Mouse (Mus musculus) midbrain, embryonic 15.5 days (tissue): Measurements from ENCODE around the gene Kctd14. TPM values are rescaled to one million over a fixed set of nuclear protein-coding genes. Genes with fewer than 3 reads are reported as not detected.
A peak's percentile ranks its signal among the peaks of the same experiment; 100 is the strongest.

Source experiments
- ATAC-seq: fragments of 200-750 bp; cut with Nextera tagmentation; replicated peaks from 2 replicates; pipeline ENCODE4 v1.8.0; 2017; ENCODE audit warnings: moderate TSS enrichment
- H3K27ac ChIP-seq: fragments of 300-500 bp; sonication (generic); 2 replicates; pipeline ENCODE4 v1.5.1; 2015; ENCODE audit warnings: mild to moderate bottlenecking, inconsistent platforms
- H3K27me3 ChIP-seq: fragments of 300-500 bp; sonication (generic); replicated peaks from 2 replicates; pipeline ENCODE4 v1.6.1; 2015; ENCODE audit warnings: inconsistent platforms
- H3K36me3 ChIP-seq: fragments of 300-500 bp; sonication (generic); replicated peaks from 2 replicates; pipeline ENCODE4 v1.6.1; 2015; ENCODE audit warnings: inconsistent platforms
- H3K4me1 ChIP-seq: fragments of 300-500 bp; sonication (generic); 2 replicates; pipeline ENCODE4 v1.6.1; 2015; ENCODE audit warnings: inconsistent platforms
- H3K4me2 ChIP-seq: fragments of 300-500 bp; sonication (generic); 2 replicates; pipeline ENCODE4 v1.6.1; 2015; ENCODE audit warnings: inconsistent platforms, mild to moderate bottlenecking, moderate library complexity
- H3K4me3 ChIP-seq: fragments of 300-500 bp; sonication (generic); 2 replicates; pipeline ENCODE4 v1.5.1; 2015; ENCODE audit warnings: mild to moderate bottlenecking, inconsistent platforms
- H3K9ac ChIP-seq: fragments of 300-500 bp; sonication (generic); 2 replicates; pipeline ENCODE4 v1.6.1; 2015; ENCODE audit warnings: mild to moderate bottlenecking, inconsistent platforms
- H3K9me3 ChIP-seq: fragments of 300-500 bp; sonication (generic); 2 replicates; pipeline ENCODE4 v1.6.1; 2016; ENCODE audit warnings: inconsistent platforms
- whole genome bisulfite sequencing: fragments of 180-500 bp; shearing (Covaris S2); methylation state at CpG from one replicate; pipeline ENCODE4 v1.1.7; 2015; ENCODE audit warnings: mixed read lengths; 5-methylcytosine and 5-hydroxymethylcytosine counted together
- polyA plus RNA-seq: library from polyadenylated mRNA; unstranded; fragments of >200 nt; fragmentation: Nextera tagmentation; extraction: Ambion mirVana; gene quantifications from 2 replicates; pipeline ENCODE4 v1.2.1, GENCODE M21; 2015

The Kctd14 gene
- polyA plus RNA-seq, 1 experiment from 2014 or later: 1.2 TPM

DNA sequence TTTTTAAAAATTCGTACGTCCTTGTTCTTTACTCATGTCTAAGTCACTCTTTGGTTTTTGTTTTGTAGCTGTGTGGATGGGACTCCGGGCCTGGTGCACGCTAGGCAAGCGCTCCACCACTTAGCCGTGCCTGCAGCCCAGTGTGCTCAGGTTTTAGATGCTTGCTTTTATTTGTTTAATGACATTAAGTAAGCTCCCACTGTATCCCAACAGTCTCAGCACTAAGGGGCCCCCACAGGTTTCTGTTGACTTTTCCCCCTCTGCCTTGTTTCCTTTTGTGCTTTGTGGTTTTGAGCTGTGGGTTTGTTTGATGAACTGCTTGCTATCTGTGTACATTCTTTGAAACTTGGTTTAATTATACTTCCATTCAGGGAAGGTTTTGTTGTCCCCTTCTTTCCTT lies 1.1 kb downstream of the Kctd14 start:
- Histone ChIP-seq H3K4me3 (no peak overlapping the region), H3K9me3 (no peaks in the 10 kb centered on the region), H3K4me2 (no peak overlapping the region), H3K9ac (no peak overlapping the region), H3K36me3 (no peaks in the 10 kb centered on the region), H3K27me3 (no peaks in the 10 kb centered on the region), H3K4me1 (peaks cover 5% of the 10 kb centered on the region; the same call in 1 of the 2 replicates), H3K27ac (no peak overlapping the region)
- 73% methylated on average over 6 of the region's 6 CpGs for WGBS
- ATAC-seq: no peak

DNA sequence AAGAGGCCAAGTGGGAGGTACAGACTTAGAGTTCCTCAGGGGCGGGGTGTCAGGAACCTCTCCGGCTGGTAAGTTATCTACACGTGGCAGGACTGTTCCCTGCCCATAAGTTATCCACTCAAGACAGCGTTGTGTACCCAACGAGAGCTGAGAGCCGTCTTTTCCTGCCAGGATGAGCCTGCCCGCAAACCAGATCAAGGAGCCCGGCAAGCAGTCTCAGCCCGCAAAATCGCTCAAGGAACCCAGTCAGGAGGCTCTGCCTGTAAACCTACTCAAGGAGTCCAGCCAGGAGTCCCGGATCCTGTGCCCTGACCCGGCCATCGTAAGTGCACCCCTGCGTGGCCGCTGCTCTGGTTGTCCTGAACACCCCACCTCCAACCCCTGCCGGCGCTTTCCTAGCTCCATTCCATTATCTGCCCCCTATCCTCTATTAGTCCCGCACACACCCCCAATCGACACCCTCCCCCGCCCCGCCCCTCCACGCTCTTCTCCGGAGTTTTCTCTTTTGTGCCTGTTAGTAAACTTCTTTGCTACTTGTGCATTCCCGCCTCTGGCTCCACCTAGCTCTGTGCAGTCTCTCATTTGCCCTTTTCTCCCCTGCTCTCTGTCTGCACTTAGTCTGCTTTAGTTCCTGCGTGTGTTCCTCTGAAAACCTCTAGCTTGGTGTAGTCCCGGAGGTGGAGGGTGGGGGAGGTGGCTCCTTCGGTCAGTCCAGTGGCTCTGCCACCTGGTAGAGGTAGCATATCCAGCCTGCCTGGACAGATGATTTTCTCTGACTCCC lies 2.2 kb downstream of the Kctd14 start:
- 8% methylated on average over 27 of the region's 27 CpGs for WGBS
- Histone ChIP-seq H3K9ac (0 out of 2 replicates have a peak overlapping the region, but pooled peaks have one; percentile 5), H3K4me1 (peaks cover 5% of the 10 kb centered on the region; the same call in 1 of the 2 replicates), H3K36me3 (no peaks in the 10 kb centered on the region), H3K4me3 (peak overlapping the region; percentile 17), H3K27me3 (no peaks in the 10 kb centered on the region), H3K4me2 (peak overlapping the region; percentile 47), H3K9me3 (no peaks in the 10 kb centered on the region), H3K27ac (no peak overlapping the region)
- ATAC-seq: no peak

DNA sequence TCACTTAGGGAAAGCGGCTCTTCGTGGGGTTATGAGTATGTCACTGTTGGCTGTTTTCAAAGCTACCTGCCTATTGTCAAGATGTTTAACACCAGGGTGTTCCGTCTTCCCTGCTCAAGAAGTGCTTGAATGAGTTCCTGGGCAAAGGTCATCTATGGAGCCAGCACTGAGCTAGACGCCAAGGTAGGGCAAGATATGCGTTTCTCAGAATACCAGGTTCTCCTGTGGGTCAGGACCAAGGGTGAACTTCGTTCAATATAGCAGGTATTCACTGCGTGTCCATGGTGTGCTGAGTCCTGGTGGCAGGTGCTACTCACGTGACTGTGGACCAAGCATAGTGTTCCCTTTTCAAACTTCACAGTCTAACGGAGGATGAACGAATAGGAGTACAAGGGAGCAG lies 3.7 kb downstream of the Kctd14 start:
- no peaks in the 10 kb centered on the region for H3K9me3 ChIP-seq
- peaks cover 5% of the 10 kb centered on the region; the same call in 1 of the 2 replicates for H3K4me1 ChIP-seq
- no peak for ATAC-seq
- H3K4me3 ChIP-seq: no peak overlapping the region
- H3K27ac ChIP-seq: no peak overlapping the region
- H3K9ac ChIP-seq: no peak overlapping the region
- WGBS: 94% methylated on average over 10 of the region's 10 CpGs
- H3K36me3 ChIP-seq: no peaks in the 10 kb centered on the region
- no peaks in the 10 kb centered on the region for H3K27me3 ChIP-seq
- no peak overlapping the region for H3K4me2 ChIP-seq

DNA sequence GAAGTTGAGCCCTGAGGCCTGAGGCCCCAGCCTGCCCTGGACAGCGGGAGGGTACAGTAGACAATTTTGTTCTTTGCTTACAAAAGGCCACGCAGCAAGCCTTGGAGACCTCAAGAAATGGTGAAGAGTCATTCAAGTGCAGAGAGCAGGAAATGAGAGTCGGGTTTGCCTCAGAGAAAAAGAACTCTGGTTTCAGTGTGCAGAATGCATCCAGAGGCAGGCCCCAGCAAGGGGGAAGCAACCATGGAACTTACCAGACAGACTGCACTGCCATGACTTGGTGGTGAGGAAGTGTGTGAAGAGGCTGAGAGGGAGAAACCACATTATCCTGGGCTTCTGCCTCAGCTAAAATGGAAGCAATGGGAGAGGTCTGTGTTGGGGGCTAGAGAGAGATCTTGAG lies 4.5 kb downstream of the Kctd14 start:
- Histone ChIP-seq H3K36me3 (no peaks in the 10 kb centered on the region), H3K4me2 (no peak overlapping the region), H3K27ac (no peak overlapping the region), H3K9me3 (no peaks in the 10 kb centered on the region), H3K9ac (no peak overlapping the region), H3K4me3 (no peak overlapping the region), H3K27me3 (no peaks in the 10 kb centered on the region), H3K4me1 (peaks cover 5% of the 10 kb centered on the region; the same call in 1 of the 2 replicates)
- WGBS: 81% methylated on average over 3 of the region's 3 CpGs
- no peak for ATAC-seq

DNA sequence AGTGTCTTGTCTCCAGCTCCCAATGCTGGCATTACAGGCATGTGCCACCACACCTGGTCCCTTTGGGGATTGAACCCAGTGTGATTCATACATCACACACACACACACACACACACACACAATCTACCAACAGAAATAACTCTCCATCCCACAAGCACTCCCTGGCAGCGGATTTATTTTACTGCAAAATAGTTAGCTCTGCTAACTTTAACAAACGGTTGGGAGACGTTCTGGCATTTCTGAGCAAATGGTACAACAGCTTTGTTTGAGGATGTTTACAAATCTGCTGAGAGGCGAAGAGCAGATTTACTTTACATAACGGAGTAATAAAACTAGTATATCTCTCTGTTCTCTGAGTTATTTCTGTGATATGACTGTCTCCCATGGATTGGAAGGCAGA lies 21.9 kb downstream of the Kctd14 start:
- Histone ChIP-seq H3K9me3 (no peaks in the 10 kb centered on the region), H3K4me1 (no peaks in the 10 kb centered on the region), H3K4me2 (no peak overlapping the region), H3K4me3 (no peak overlapping the region), H3K36me3 (no peaks in the 10 kb centered on the region), H3K27me3 (no peaks in the 10 kb centered on the region), H3K27ac (no peak overlapping the region), H3K9ac (no peak overlapping the region)
- ATAC-seq: no peak
- 79% methylated on average over 5 of the region's 5 CpGs for WGBS

DNA sequence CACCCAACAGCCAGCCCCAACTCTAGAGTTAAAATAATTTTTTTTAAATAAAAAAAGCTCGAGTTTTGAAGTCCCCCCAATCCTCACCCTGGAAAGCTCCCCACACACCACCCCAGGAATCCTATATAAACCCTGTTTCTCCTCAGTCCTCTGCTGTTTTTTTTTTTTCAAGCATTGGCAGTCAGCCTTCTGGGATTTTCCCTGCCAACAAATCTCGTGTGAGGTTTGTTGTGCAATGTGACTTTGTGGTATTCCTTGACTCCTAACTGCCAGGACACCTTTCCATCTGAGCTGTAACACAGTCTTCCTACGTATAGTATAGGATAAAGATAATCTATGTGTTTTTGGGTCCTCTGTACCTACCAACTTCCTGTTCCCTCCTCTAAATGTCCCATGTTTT lies 28.2 kb downstream of the Kctd14 start:
- WGBS: 57% methylated on average over 3 of the region's 3 CpGs
- Histone ChIP-seq H3K27me3 (no peaks in the 10 kb centered on the region), H3K9ac (no peak overlapping the region), H3K4me1 (peaks cover 23% of the 10 kb centered on the region), H3K4me2 (no peak overlapping the region), H3K36me3 (no peaks in the 10 kb centered on the region), H3K9me3 (no peaks in the 10 kb centered on the region), H3K4me3 (no peak overlapping the region), H3K27ac (no peak overlapping the region)
- no peak for ATAC-seq

DNA sequence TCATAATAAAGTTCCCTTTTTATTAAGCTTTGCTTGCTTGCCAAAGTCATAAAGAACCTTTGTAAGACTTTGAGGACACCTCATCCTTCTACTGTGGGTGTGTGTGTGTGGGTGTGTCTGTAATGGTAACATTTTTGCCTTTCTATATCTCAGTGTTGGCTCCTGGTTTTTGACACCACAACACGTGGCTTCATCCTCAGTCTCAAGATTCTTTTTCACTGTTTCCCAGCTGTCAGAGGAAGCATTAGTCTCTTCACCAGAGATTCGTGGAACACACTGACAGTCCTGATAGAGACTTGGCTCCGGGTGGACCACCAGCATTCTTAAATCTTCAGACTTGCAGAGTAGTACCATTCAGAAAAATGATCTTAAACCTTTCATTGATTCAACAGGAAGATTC lies 29.2 kb downstream of the Kctd14 start:
- 21% methylated on average over 3 of the region's 3 CpGs for WGBS

DNA sequence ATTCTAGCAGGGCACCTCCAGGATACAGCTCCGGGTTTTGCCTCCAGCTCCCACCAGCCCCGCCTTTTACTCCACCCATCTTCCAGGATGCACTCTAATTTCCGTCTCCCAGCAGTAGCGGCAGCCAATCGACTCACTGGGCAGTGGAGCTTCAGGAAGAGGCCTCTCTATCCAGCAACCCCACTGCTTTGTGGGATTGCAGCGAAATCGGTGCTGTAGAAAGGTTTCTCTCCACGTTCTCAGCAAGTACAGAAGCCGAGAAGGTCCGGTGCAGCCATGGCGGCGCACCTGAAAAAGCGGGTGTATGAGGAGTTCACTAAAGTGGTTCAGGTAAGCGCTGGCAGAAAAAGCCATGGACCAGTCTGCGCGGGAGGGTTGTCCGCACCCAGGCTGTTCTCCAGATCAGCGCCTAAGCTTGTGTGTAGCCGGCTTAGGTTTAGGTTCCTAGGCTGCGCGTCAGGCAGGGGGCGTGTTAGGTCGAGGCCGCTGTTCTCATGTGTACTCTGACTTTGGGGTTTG lies 29.8 kb downstream of the Kctd14 start, which contains the start of gene Ints4:
TSS of gene Ints4 (plus strand) at position 136 of the 519 bp plus-strand sequence.
- Histone ChIP-seq H3K4me1 (peaks cover 23% of the 10 kb centered on the region), H3K4me3 (peak within 1 kb of the TSS; percentile 89), H3K27ac (peak within 1 kb of the TSS; percentile 78), H3K27me3 (no peaks in the 10 kb centered on the region), H3K4me2 (peak within 1 kb of the TSS; percentile 77), H3K9ac (peak within 1 kb of the TSS; percentile 79), H3K36me3 (0 out of 2 replicates have a peak, but pooled peaks cover 4% of the 10 kb centered on the region), H3K9me3 (no peaks in the 10 kb centered on the region)
- whole genome bisulfite sequencing: under 1% methylated on average over 24 of the region's 24 CpGs
- peak; percentile 100 for ATAC-seq

More for the DNA sequence above, 29.2 kb downstream of the Kctd14 start:
- ATAC-seq: peak; percentile 28; the same call in 1 of the 2 replicates
- peak overlapping the region; percentile 89 for H3K4me3 ChIP-seq
- no peak overlapping the region for H3K27ac ChIP-seq
- peaks cover 23% of the 10 kb centered on the region for H3K4me1 ChIP-seq
- no peak overlapping the region for H3K9ac ChIP-seq
- H3K27me3 ChIP-seq: no peaks in the 10 kb centered on the region
- H3K4me2 ChIP-seq: peak overlapping the region; percentile 77
- no peaks in the 10 kb centered on the region for H3K36me3 ChIP-seq
- H3K9me3 ChIP-seq: no peaks in the 10 kb centered on the region

DNA sequence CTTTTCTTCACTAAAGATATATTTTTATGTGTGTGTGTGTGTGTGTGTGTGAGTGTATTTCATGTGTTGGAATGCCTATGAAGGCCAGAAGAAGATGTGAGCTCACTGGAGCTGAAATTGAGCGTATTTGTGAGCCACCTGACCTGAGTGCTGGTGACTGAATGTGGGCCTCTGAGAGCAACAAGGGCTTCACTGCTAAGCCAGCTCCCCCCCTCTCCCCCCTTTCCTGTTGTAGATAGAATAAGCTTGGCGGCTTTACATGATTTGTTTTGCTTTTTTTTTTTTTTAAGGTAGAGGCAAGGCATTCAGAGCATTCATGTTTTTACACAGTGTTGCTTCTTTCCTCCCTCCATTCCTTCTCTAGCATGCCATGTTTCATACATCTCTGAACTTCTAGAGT lies 32.3 kb downstream of the Kctd14 start:
- Histone ChIP-seq H3K4me3 (no peak overlapping the region), H3K4me1 (peaks cover 23% of the 10 kb centered on the region), H3K9me3 (no peaks in the 10 kb centered on the region), H3K36me3 (peaks cover 12% of the 10 kb centered on the region; the same call in 1 of the 2 replicates), H3K27me3 (no peaks in the 10 kb centered on the region), H3K27ac (no peak overlapping the region), H3K4me2 (no peak overlapping the region), H3K9ac (no peak overlapping the region)
- ATAC-seq: no peak
- 95% methylated on average over 2 of the region's 2 CpGs for WGBS

DNA sequence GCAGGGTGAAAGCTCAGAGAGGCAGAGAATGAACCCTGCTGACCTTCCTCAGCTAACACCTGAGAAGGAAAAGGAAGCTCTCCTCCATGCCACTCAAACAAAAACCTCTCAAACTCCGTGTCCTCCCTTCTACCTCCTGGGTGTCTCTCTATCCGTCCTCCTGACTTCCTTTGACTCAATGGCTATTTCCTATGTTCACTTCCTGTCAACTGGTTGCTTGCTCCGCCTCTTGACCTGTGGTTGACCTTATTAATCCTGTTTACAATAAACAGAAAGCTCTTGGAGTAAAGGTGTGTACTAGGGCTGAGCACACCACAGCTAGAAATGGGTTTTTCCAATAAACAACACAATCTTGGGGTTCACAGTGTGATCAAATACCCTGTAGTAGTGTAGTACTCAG lies 40.0 kb downstream of the Kctd14 start:
- Histone ChIP-seq H3K4me3 (no peak overlapping the region), H3K9me3 (no peaks in the 10 kb centered on the region), H3K4me1 (no peaks in the 10 kb centered on the region), H3K36me3 (peaks cover 18% of the 10 kb centered on the region), H3K9ac (no peak overlapping the region), H3K27me3 (no peaks in the 10 kb centered on the region), H3K27ac (no peak overlapping the region), H3K4me2 (no peak overlapping the region)
- WGBS: 70% methylated on average over 3 of the region's 3 CpGs
- no peak for ATAC-seq

DNA sequence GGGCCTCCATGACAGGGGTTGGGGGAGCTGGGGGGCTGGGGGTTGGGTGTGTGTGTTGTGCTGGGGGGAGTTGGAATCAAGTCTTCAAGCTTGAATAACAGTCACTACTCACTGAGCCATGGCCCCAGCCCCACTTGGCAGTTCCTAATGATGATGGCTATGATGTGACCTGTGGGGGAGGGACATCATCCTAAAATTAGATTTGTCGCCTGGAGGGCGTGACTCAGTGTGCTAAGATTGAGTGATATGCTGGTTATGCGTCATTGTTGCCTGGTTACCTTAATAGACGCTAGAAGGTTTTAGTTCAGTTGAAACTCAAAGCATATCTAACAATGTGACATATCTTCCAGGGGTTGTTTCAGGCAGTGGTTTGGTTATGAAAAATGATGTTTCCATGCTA lies 41.3 kb downstream of the Kctd14 start:
- no peak for ATAC-seq
- Histone ChIP-seq H3K36me3 (peaks cover 11% of the 10 kb centered on the region), H3K27me3 (no peaks in the 10 kb centered on the region), H3K4me1 (no peaks in the 10 kb centered on the region), H3K9me3 (no peaks in the 10 kb centered on the region), H3K4me2 (no peak overlapping the region), H3K9ac (no peak overlapping the region), H3K27ac (no peak overlapping the region), H3K4me3 (no peak overlapping the region)
- 93% methylated on average over 4 of the region's 4 CpGs for WGBS

DNA sequence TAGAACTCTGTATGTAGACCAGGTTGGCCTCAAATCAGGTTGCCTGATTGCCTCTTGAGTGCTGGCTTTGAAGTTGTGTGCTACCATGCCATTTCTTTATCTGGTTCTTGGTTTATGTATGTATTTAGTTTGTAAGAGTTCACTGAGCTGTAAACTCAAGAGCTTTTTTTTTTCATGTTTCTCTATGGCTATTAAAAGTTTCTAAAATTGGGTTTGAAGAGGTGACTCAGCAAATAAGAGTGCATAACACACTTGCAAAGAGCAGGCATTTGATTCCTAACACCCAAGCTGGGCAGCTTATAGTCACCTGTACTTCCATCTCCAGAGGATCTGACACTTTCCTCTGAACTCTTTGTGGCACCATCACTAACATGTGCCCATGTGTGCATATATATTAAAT lies 43.9 kb downstream of the Kctd14 start:
- no peak for ATAC-seq
- Histone ChIP-seq H3K4me3 (no peak overlapping the region), H3K27me3 (no peaks in the 10 kb centered on the region), H3K9me3 (no peaks in the 10 kb centered on the region), H3K36me3 (peaks cover 11% of the 10 kb centered on the region), H3K4me1 (no peaks in the 10 kb centered on the region), H3K27ac (no peak overlapping the region), H3K4me2 (no peak overlapping the region), H3K9ac (no peak overlapping the region)
